Mouse (Mus musculus) thymus, postnatal 4 days (tissue): Measurements from ENCODE around the gene Mipol1.
"Not testable (repeated sequence)": the region's sequence is repeated elsewhere in the genome, so short reads cannot be mapped to it uniquely, and the experiment has no call there.

ENCODE experiments used
- DNase-seq: peaks from one replicate; pipeline ENCODE4 v3.0.0; 2021

The Mipol1 gene

GRCm38 (mm10) chr12:57428243-57428642, 198.0 kb downstream of the Mipol1 start:
- no peak for DNase-seq

- no peak for DNase-seq
These were observed 198.5 kb downstream of the Mipol1 start for GRCm38 (mm10) chr12:57428767-57429166.

- not testable (repeated sequence) for DNase-seq
These were observed 206.9 kb downstream of the Mipol1 start for GRCm38 (mm10) chr12:57436939-57437659.

- no peak for DNase-seq
These were observed 214.2 kb downstream of the Mipol1 start for GRCm38 (mm10) chr12:57444281-57444903.

GRCm38 (mm10) chr12:57447331-57447730, 217.1 kb downstream of the Mipol1 start:
- DNase-seq, result no peak

- no peak for DNase-seq
These were observed 219.1 kb downstream of the Mipol1 start for GRCm38 (mm10) chr12:57449299-57449698.

GRCm38 (mm10) chr12:57450017-57450583, 219.9 kb downstream of the Mipol1 start:
- DNase-seq, result no peak

GRCm38 (mm10) chr12:57456911-57457310, 226.7 kb downstream of the Mipol1 start:
- DNase-seq, result no peak

GRCm38 (mm10) chr12:57457339-57457738, 227.1 kb downstream of the Mipol1 start:
- DNase-seq, result no peak

GRCm38 (mm10) chr12:57464520-57465334, 234.5 kb downstream of the Mipol1 start:
- no peak for DNase-seq

- DNase-seq, result no peak
These were observed 241.6 kb downstream of the Mipol1 start for GRCm38 (mm10) chr12:57471786-57472185.

GRCm38 (mm10) chr12:57476876-57477275, 246.6 kb downstream of the Mipol1 start:
- DNase-seq, result no peak

GRCm38 (mm10) chr12:57481823-57482222, 251.6 kb downstream of the Mipol1 start:
- no peak for DNase-seq

- DNase-seq, result no peak
These were observed 266.3 kb downstream of the Mipol1 start for GRCm38 (mm10) chr12:57496347-57497119.

GRCm38 (mm10) chr12:57500246-57500645, 270.0 kb downstream of the Mipol1 start:
- DNase-seq, result no peak

GRCm38 (mm10) chr12:57505329-57505728, 275.1 kb downstream of the Mipol1 start:
- DNase-seq, result no peak

GRCm38 (mm10) chr12:57508938-57509337, 278.7 kb downstream of the Mipol1 start:
- DNase-seq, result no peak

GRCm38 (mm10) chr12:57509726-57510125, 279.5 kb downstream of the Mipol1 start:
- no peak for DNase-seq

GRCm38 (mm10) chr12:57511127-57511526, 280.9 kb downstream of the Mipol1 start:
- DNase-seq, result no peak

- DNase-seq, result no peak
These were observed 281.3 kb downstream of the Mipol1 start for GRCm38 (mm10) chr12:57511560-57511959.

GRCm38 (mm10) chr12:57514552-57514951, 284.3 kb downstream of the Mipol1 start:
- DNase-seq, result no peak

GRCm38 (mm10) chr12:57515702-57516377, 285.6 kb downstream of the Mipol1 start:
- no peak for DNase-seq
